Mouse (Mus musculus) cortical plate, adult 2 months (tissue): ENCODE data around the gene Ltbp3.

Experiments
- CTCF ChIP-seq: fragments of 200-500 bp; IDR thresholded peaks from 2 replicates; pipeline ENCODE4 v1.5.1; 2011; ENCODE audit warnings: mild to moderate bottlenecking, control low read depth, low read length; ENCODE audit not compliant: insufficient read depth; ENCODE audit errors: extremely low read depth
- POLR2A ChIP-seq: fragments of 200-500 bp; IDR thresholded peaks from 2 replicates; pipeline ENCODE4 v1.6.1; 2011; ENCODE audit warnings: mild to moderate bottlenecking, low read length, control low read depth; ENCODE audit not compliant: insufficient read depth; ENCODE audit errors: extremely low read depth

GRCm38 (mm10) chr19:5782121-5782520 lies 41.4 kb downstream of the Ltbp3 start:
- no peak for TF ChIP-seq CTCF
- no peak for TF ChIP-seq POLR2A
